Mouse (Mus musculus): Measurements from ENCODE around the gene Rpsa. TPM values are rescaled to one million over a fixed set of nuclear protein-coding genes. Genes with fewer than 3 reads are reported as not detected.

The Rpsa gene
- polyA plus RNA-seq, 1 experiment from 2014 or later: 1,323 TPM

GRCm38 (mm10) chr9:120082691-120083090 lies 44.8 kb upstream of the Rpsa start:
- Histone ChIP-seq H3K27me3 (ENCODE audit: insufficient read depth, low read length) (no peaks in the 10 kb centered on the region), H3K9me3 (replicated peaks; ENCODE audit: low read length) (no peaks in the 10 kb centered on the region), H3K4me1 (replicated peaks; ENCODE audit: insufficient read depth, low read length) (no peaks in the 10 kb centered on the region), H3K27ac (no peak overlapping the region), H3K36me3 (ENCODE audit: insufficient read depth, low read length) (no peaks in the 10 kb centered on the region), H3K4me3 (replicated peaks; ENCODE audit: low read depth, low read length) (no peak overlapping the region), H3K4me2 (ENCODE audit: low read length) (no peak overlapping the region), H3K9ac (ENCODE audit: low read depth, low read length) (no peak overlapping the region)
- ATAC-seq (replicated peaks; ENCODE audit: low FRiP score, low read depth): no peak
- no peak for DNase-seq (ENCODE audit: low spot score)
- TF ChIP-seq CTCF (IDR thresholded peaks at IDR 0.05; ENCODE audit: low read depth): no peak
- 72% methylated on average over 4 of the region's 4 CpGs for WGBS

GRCm38 (mm10) chr9:120083158-120083894 lies 44.2 kb upstream of the Rpsa start:
- no peak for ATAC-seq (replicated peaks; ENCODE audit: low FRiP score, low read depth)
- no peak for TF ChIP-seq CTCF (IDR thresholded peaks at IDR 0.05; ENCODE audit: low read depth)
- Histone ChIP-seq H3K4me3 (replicated peaks; ENCODE audit: low read depth, low read length) (no peak overlapping the region), H3K9me3 (replicated peaks; ENCODE audit: low read length) (no peaks in the 10 kb centered on the region), H3K27me3 (ENCODE audit: insufficient read depth, low read length) (no peaks in the 10 kb centered on the region), H3K27ac (no peak overlapping the region), H3K36me3 (ENCODE audit: insufficient read depth, low read length) (no peaks in the 10 kb centered on the region), H3K9ac (ENCODE audit: low read depth, low read length) (no peak overlapping the region), H3K4me1 (replicated peaks; ENCODE audit: insufficient read depth, low read length) (no peaks in the 10 kb centered on the region), H3K4me2 (ENCODE audit: low read length) (no peak overlapping the region)
- DNase-seq (ENCODE audit: low spot score): no peak
- WGBS: 78% methylated on average over 18 of the region's 18 CpGs

GRCm38 (mm10) chr9:120084406-120084805 lies 43.1 kb upstream of the Rpsa start:
- 89% methylated on average over 9 of the region's 9 CpGs for WGBS
- Histone ChIP-seq H3K9me3 (replicated peaks; ENCODE audit: low read length) (no peaks in the 10 kb centered on the region), H3K36me3 (ENCODE audit: insufficient read depth, low read length) (no peaks in the 10 kb centered on the region), H3K9ac (ENCODE audit: low read depth, low read length) (no peak overlapping the region), H3K4me3 (replicated peaks; ENCODE audit: low read depth, low read length) (no peak overlapping the region), H3K4me1 (replicated peaks; ENCODE audit: insufficient read depth, low read length) (no peaks in the 10 kb centered on the region), H3K27ac (no peak overlapping the region), H3K4me2 (ENCODE audit: low read length) (no peak overlapping the region), H3K27me3 (ENCODE audit: insufficient read depth, low read length) (no peaks in the 10 kb centered on the region)
- DNase-seq (ENCODE audit: low spot score): no peak
- TF ChIP-seq CTCF (IDR thresholded peaks at IDR 0.05; ENCODE audit: low read depth): no peak
- ATAC-seq (replicated peaks; ENCODE audit: low FRiP score, low read depth): no peak

- Histone ChIP-seq H3K4me1 (replicated peaks; ENCODE audit: insufficient read depth, low read length) (no peaks in the 10 kb centered on the region), H3K9ac (ENCODE audit: low read depth, low read length) (no peak overlapping the region), H3K36me3 (ENCODE audit: insufficient read depth, low read length) (no peaks in the 10 kb centered on the region), H3K27ac (no peak overlapping the region), H3K4me2 (ENCODE audit: low read length) (no peak overlapping the region), H3K27me3 (ENCODE audit: insufficient read depth, low read length) (no peaks in the 10 kb centered on the region), H3K4me3 (replicated peaks; ENCODE audit: low read depth, low read length) (no peak overlapping the region), H3K9me3 (replicated peaks; ENCODE audit: low read length) (no peaks in the 10 kb centered on the region)
- ATAC-seq (replicated peaks; ENCODE audit: low FRiP score, low read depth) (no peak), DNase-seq (ENCODE audit: low spot score) (no peak)
- WGBS: 89% methylated on average over 7 of the region's 7 CpGs
- peak; percentile 28; the same call in 1 of the 2 replicates for TF ChIP-seq CTCF (IDR thresholded peaks at IDR 0.05; ENCODE audit: low read depth)
Observed at GRCm38 (mm10) chr9:120089125-120089524, 38.4 kb upstream of the Rpsa start.

GRCm38 (mm10) chr9:120091086-120091485 lies 36.4 kb upstream of the Rpsa start:
- no peak overlapping the region for H3K4me3 ChIP-seq (replicated peaks; ENCODE audit: low read depth, low read length)
- no peak overlapping the region for H3K27ac ChIP-seq
- H3K4me1 ChIP-seq (replicated peaks; ENCODE audit: insufficient read depth, low read length): no peaks in the 10 kb centered on the region
- WGBS: 79% methylated on average over 10 of the region's 10 CpGs
- no peak for ATAC-seq (replicated peaks; ENCODE audit: low FRiP score, low read depth)
- no peaks in the 10 kb centered on the region for H3K36me3 ChIP-seq (ENCODE audit: insufficient read depth, low read length)
- no peak overlapping the region for H3K9ac ChIP-seq (ENCODE audit: low read depth, low read length)
- no peak for DNase-seq (ENCODE audit: low spot score)
- no peak overlapping the region for H3K4me2 ChIP-seq (ENCODE audit: low read length)
- TF ChIP-seq CTCF (IDR thresholded peaks at IDR 0.05; ENCODE audit: low read depth): no peak
- H3K9me3 ChIP-seq (replicated peaks; ENCODE audit: low read length): no peaks in the 10 kb centered on the region
- no peaks in the 10 kb centered on the region for H3K27me3 ChIP-seq (ENCODE audit: insufficient read depth, low read length)

GRCm38 (mm10) chr9:120091696-120092238 lies 35.7 kb upstream of the Rpsa start, which contains the start of gene Ccr8:
Ccr8 (plus strand) TSS chr9:120092114.
- H3K27me3 ChIP-seq (ENCODE audit: insufficient read depth, low read length): no peaks in the 10 kb centered on the region
- no peaks in the 10 kb centered on the region for H3K9me3 ChIP-seq (replicated peaks; ENCODE audit: low read length)
- TF ChIP-seq CTCF (IDR thresholded peaks at IDR 0.05; ENCODE audit: low read depth): no peak
- no peaks in the 10 kb centered on the region for H3K36me3 ChIP-seq (ENCODE audit: insufficient read depth, low read length)
- no peak within 1 kb of the TSS for H3K4me2 ChIP-seq (ENCODE audit: low read length)
- H3K27ac ChIP-seq: no peak within 1 kb of the TSS
- ATAC-seq (replicated peaks; ENCODE audit: low FRiP score, low read depth): no peak
- WGBS: 75% methylated on average over 5 of the region's 5 CpGs
- H3K4me1 ChIP-seq (replicated peaks; ENCODE audit: insufficient read depth, low read length): no peaks in the 10 kb centered on the region
- DNase-seq (ENCODE audit: low spot score): no peak
- no peak within 1 kb of the TSS for H3K4me3 ChIP-seq (replicated peaks; ENCODE audit: low read depth, low read length)
- H3K9ac ChIP-seq (ENCODE audit: low read depth, low read length): no peak within 1 kb of the TSS
